Mouse (Mus musculus) midbrain, embryonic 10.5 days (tissue): ENCODE data around the gene G0s2. TPM values are rescaled to one million over a fixed set of nuclear protein-coding genes. Genes with fewer than 3 reads are reported as not detected.
"Not testable (repeated sequence)": the region's sequence is repeated elsewhere in the genome, so short reads cannot be mapped to it uniquely, and the experiment has no call there.

Source experiments
- DNase-seq: peaks from one replicate; pipeline ENCODE4 v3.0.0-alpha.2; 2017; ENCODE audit warnings: low spot score
- H3K27ac ChIP-seq: fragments of 300-500 bp; sonication (generic); replicated peaks from 2 replicates; pipeline ENCODE4 v1.5.1; 2016; ENCODE audit warnings: mild to moderate bottlenecking
- H3K27me3 ChIP-seq: fragments of 300-500 bp; sonication (generic); 2 replicates; pipeline ENCODE4 v1.6.1; 2016; ENCODE audit warnings: low read depth, mild to moderate bottlenecking; ENCODE audit not compliant: poor library complexity, severe bottlenecking
- H3K36me3 ChIP-seq: fragments of 300-500 bp; sonication (generic); 2 replicates; pipeline ENCODE4 v1.6.1; 2016; ENCODE audit warnings: mild to moderate bottlenecking, moderate library complexity
- H3K4me1 ChIP-seq: fragments of 300-500 bp; sonication (generic); 2 replicates; pipeline ENCODE4 v1.6.1; 2016
- H3K4me3 ChIP-seq: fragments of 300-500 bp; sonication (generic); 2 replicates; pipeline ENCODE4 v1.5.1; 2016; ENCODE audit warnings: mild to moderate bottlenecking, moderate library complexity
- H3K9me3 ChIP-seq: fragments of 300-500 bp; sonication (generic); replicated peaks from 2 replicates; pipeline ENCODE4 v1.6.1; 2016; ENCODE audit warnings: mild to moderate bottlenecking
- WGBS: fragments of 180-500 bp; shearing (Covaris S2); methylation state at CpG from one replicate; pipeline ENCODE4 v1.1.7; 2016; 5-methylcytosine and 5-hydroxymethylcytosine counted together
- polyA plus RNA-seq: library from polyadenylated mRNA; unstranded; fragments of >200 nt; fragmentation: Nextera tagmentation; extraction: Ambion mirVana; gene quantifications from 2 replicates; pipeline ENCODE4 v1.2.1, GENCODE M21; 2016

The G0s2 gene
- polyA plus RNA-seq, 1 experiment from 2014 or later = 9.0 TPM

GRCm38 (mm10) chr1:193256621-193257098 is 16.4 kb downstream of the G0s2 start:
- DNase-seq = no peak
- WGBS = 79% methylated on average over 5 of the region's 5 CpGs

GRCm38 (mm10) chr1:193256289-193256577 is 16.8 kb downstream of the G0s2 start:
- Histone ChIP-seq H3K4me3 (no peak overlapping the region), H3K9me3 (no peaks in the 10 kb centered on the region), H3K4me1 (no peaks in the 10 kb centered on the region), H3K27me3 (no peaks in the 10 kb centered on the region), H3K27ac (no peak overlapping the region), H3K36me3 (no peaks in the 10 kb centered on the region)
- DNase-seq = no peak

More at GRCm38 (mm10) chr1:193256621-193257098, 16.4 kb downstream of the G0s2 start:
- Histone ChIP-seq H3K9me3 (no peaks in the 10 kb centered on the region), H3K36me3 (no peaks in the 10 kb centered on the region), H3K4me1 (no peaks in the 10 kb centered on the region), H3K27me3 (no peaks in the 10 kb centered on the region), H3K4me3 (no peak overlapping the region), H3K27ac (no peak overlapping the region)

- Histone ChIP-seq H3K27ac (no peak overlapping the region), H3K36me3 (no peaks in the 10 kb centered on the region), H3K9me3 (no peaks in the 10 kb centered on the region), H3K4me1 (no peaks in the 10 kb centered on the region), H3K27me3 (no peaks in the 10 kb centered on the region), H3K4me3 (no peak overlapping the region)
- 31% methylated on average over 3 of the region's 3 CpGs for WGBS
- no peak for DNase-seq
Observed at GRCm38 (mm10) chr1:193255488-193256288, 17.3 kb downstream of the G0s2 start.

- no peaks in the 10 kb centered on the region for H3K36me3 ChIP-seq
- no peak for DNase-seq
- no peak overlapping the region for H3K4me3 ChIP-seq
- H3K27me3 ChIP-seq = no peaks in the 10 kb centered on the region
- WGBS = 73% methylated on average over 8 of the region's 8 CpGs
- H3K27ac ChIP-seq = no peak overlapping the region
- H3K4me1 ChIP-seq = no peaks in the 10 kb centered on the region
- H3K9me3 ChIP-seq = no peaks in the 10 kb centered on the region
Observed at GRCm38 (mm10) chr1:193255032-193255431, 18.0 kb downstream of the G0s2 start.

GRCm38 (mm10) chr1:193253895-193254294 is 19.1 kb downstream of the G0s2 start:
- H3K27ac ChIP-seq, H3K4me1 ChIP-seq, H3K4me3 ChIP-seq, H3K27me3 ChIP-seq, H3K36me3 ChIP-seq, DNase-seq, H3K9me3 ChIP-seq: not testable (repeated sequence)
- WGBS = 79% methylated on average over 3 of the region's 3 CpGs

GRCm38 (mm10) chr1:193252616-193253015 is 20.4 kb downstream of the G0s2 start:
- Histone ChIP-seq H3K9me3 (no peaks in the 10 kb centered on the region), H3K4me3 (no peak overlapping the region), H3K4me1 (no peaks in the 10 kb centered on the region), H3K27ac (no peak overlapping the region), H3K27me3 (no peaks in the 10 kb centered on the region), H3K36me3 (no peaks in the 10 kb centered on the region)
- WGBS = 70% methylated on average over 5 of the region's 5 CpGs
- no peak for DNase-seq

GRCm38 (mm10) chr1:193251386-193251785 is 21.6 kb downstream of the G0s2 start:
- no peaks in the 10 kb centered on the region for H3K27me3 ChIP-seq
- no peak for DNase-seq
- H3K4me3 ChIP-seq = no peak overlapping the region
- no peaks in the 10 kb centered on the region for H3K36me3 ChIP-seq
- H3K9me3 ChIP-seq = no peaks in the 10 kb centered on the region
- WGBS = 84% methylated on average over 7 of the region's 7 CpGs
- H3K4me1 ChIP-seq = no peaks in the 10 kb centered on the region
- no peak overlapping the region for H3K27ac ChIP-seq

- Histone ChIP-seq H3K27me3 (no peaks in the 10 kb centered on the region), H3K4me3 (no peak overlapping the region), H3K9me3 (no peaks in the 10 kb centered on the region), H3K36me3 (no peaks in the 10 kb centered on the region), H3K4me1 (no peaks in the 10 kb centered on the region), H3K27ac (no peak overlapping the region)
- 90% methylated on average over 2 of the region's 2 CpGs for WGBS
- DNase-seq = no peak
Observed at GRCm38 (mm10) chr1:193250026-193250425, 23.0 kb downstream of the G0s2 start.

GRCm38 (mm10) chr1:193244235-193244634 is 28.8 kb downstream of the G0s2 start:
- H3K4me3 ChIP-seq = no peak overlapping the region
- 89% methylated on average over 6 of the region's 6 CpGs for WGBS

GRCm38 (mm10) chr1:193243571-193244193 is 29.3 kb downstream of the G0s2 start:
- no peaks in the 10 kb centered on the region for H3K9me3 ChIP-seq
- WGBS = 75% methylated on average over 10 of the region's 10 CpGs
- H3K4me1 ChIP-seq = no peaks in the 10 kb centered on the region; the same call in 1 of the 2 replicates
- H3K27ac ChIP-seq = no peak overlapping the region
- H3K27me3 ChIP-seq = no peaks in the 10 kb centered on the region
- no peak for DNase-seq
- H3K4me3 ChIP-seq = no peak overlapping the region
- no peaks in the 10 kb centered on the region for H3K36me3 ChIP-seq

More at GRCm38 (mm10) chr1:193244235-193244634, 28.8 kb downstream of the G0s2 start:
- Histone ChIP-seq H3K9me3 (no peaks in the 10 kb centered on the region), H3K4me1 (no peaks in the 10 kb centered on the region; the same call in 1 of the 2 replicates), H3K27ac (no peak overlapping the region), H3K36me3 (no peaks in the 10 kb centered on the region), H3K27me3 (no peaks in the 10 kb centered on the region)
- no peak for DNase-seq

- no peak overlapping the region for H3K27ac ChIP-seq
- no peak for DNase-seq
- no peaks in the 10 kb centered on the region for H3K36me3 ChIP-seq
- no peaks in the 10 kb centered on the region; the same call in 1 of the 2 replicates for H3K4me1 ChIP-seq
- H3K9me3 ChIP-seq = no peaks in the 10 kb centered on the region
- H3K4me3 ChIP-seq = no peak overlapping the region
- WGBS = 58% methylated on average over 4 of the region's 4 CpGs
- H3K27me3 ChIP-seq = no peaks in the 10 kb centered on the region
Observed at GRCm38 (mm10) chr1:193242863-193243262, 30.2 kb downstream of the G0s2 start.

- H3K27ac ChIP-seq = no peak overlapping the region
- H3K9me3 ChIP-seq = no peaks in the 10 kb centered on the region
- WGBS = 82% methylated on average over 8 of the region's 8 CpGs
- H3K27me3 ChIP-seq = no peaks in the 10 kb centered on the region
- H3K4me1 ChIP-seq = no peaks in the 10 kb centered on the region; the same call in 1 of the 2 replicates
- no peak overlapping the region for H3K4me3 ChIP-seq
- H3K36me3 ChIP-seq = no peaks in the 10 kb centered on the region
- no peak for DNase-seq
Observed at GRCm38 (mm10) chr1:193242238-193242637, 30.8 kb downstream of the G0s2 start.

GRCm38 (mm10) chr1:193241436-193241835 is 31.6 kb downstream of the G0s2 start:
- Histone ChIP-seq H3K4me3 (no peak overlapping the region), H3K36me3 (no peaks in the 10 kb centered on the region), H3K4me1 (no peaks in the 10 kb centered on the region; the same call in 1 of the 2 replicates), H3K27me3 (no peaks in the 10 kb centered on the region), H3K27ac (no peak overlapping the region), H3K9me3 (no peaks in the 10 kb centered on the region)
- WGBS = 93% methylated on average over 4 of the region's 4 CpGs
- DNase-seq = no peak
